In genomic region chr1:3094375-3094774, GRCm38 (mm10) we compare ENCODE assay signal across 22 mouse cellular contexts.
A peak's percentile ranks its signal among the peaks of the same experiment; 100 is the strongest.
DNase-seq lines count a peak whose midpoint lies in the region; ATAC-seq and TF ChIP-seq lines count a peak whose summit lies in the region.
"Had no signal": no experiment of that assay in that cellular context is flagged by ENCODE, and none has a peak within 500 bp of the region (broad histone marks: within the 10 kb centered on the region; RNA-seq: fewer than 3 reads in every experiment).

No protein-coding gene starts in this region.

- no peak overlapping the region for H3K4me3 ChIP-seq in embryonic facial prominence, embryonic 14.5 days (ENCODE audit: low read depth, low read length)
- H3K4me3 ChIP-seq in embryonic facial prominence, embryonic 10.5 days: no peak overlapping the region
- H3K4me3 ChIP-seq in forebrain, embryonic 12.5 days (replicated peaks): no peak overlapping the region
- H3K4me3 ChIP-seq in forebrain, embryonic 14.5 days (ENCODE audit: low read depth, low read length): no peak overlapping the region
- no peak overlapping the region for H3K4me3 ChIP-seq in forebrain, embryonic 15.5 days
- no peak overlapping the region for H3K4me3 ChIP-seq in forebrain, embryonic 13.5 days
- no peak overlapping the region for H3K4me3 ChIP-seq in forebrain, embryonic 16.5 days (replicated peaks; ENCODE audit: low read length)
- no peak overlapping the region for H3K4me3 ChIP-seq in forebrain, postnatal 0 days (ENCODE audit: low read depth, low read length)

- H3K27ac ChIP-seq in embryonic facial prominence, embryonic 14.5 days (replicated peaks; ENCODE audit: low read depth, low read length): no peak overlapping the region
- H3K27ac ChIP-seq in embryonic facial prominence, embryonic 10.5 days (replicated peaks): no peak overlapping the region
- H3K27ac ChIP-seq in forebrain, embryonic 12.5 days: no peak overlapping the region
- H3K27ac ChIP-seq in forebrain, embryonic 14.5 days (ENCODE audit: low read depth, low read length): no peak overlapping the region
- 0 out of 2 replicates have a peak overlapping the region, but pooled peaks have one; percentile 3 for H3K27ac ChIP-seq in forebrain, embryonic 15.5 days (replicated peaks)
- H3K27ac ChIP-seq in forebrain, embryonic 13.5 days: no peak overlapping the region
- H3K27ac ChIP-seq in forebrain, embryonic 16.5 days (ENCODE audit: low read length): no peak overlapping the region
- no peak overlapping the region for H3K27ac ChIP-seq in forebrain, postnatal 0 days (ENCODE audit: low read depth, low read length)

- H3K4me1 ChIP-seq in embryonic facial prominence, embryonic 14.5 days (ENCODE audit: control insufficient read depth, insufficient read depth, low read length): no peaks in the 10 kb centered on the region
- H3K4me1 ChIP-seq in embryonic facial prominence, embryonic 10.5 days: no peaks in the 10 kb centered on the region
- peaks cover 3% of the 10 kb centered on the region; the same call in 1 of the 2 replicates for H3K4me1 ChIP-seq in forebrain, embryonic 12.5 days
- H3K4me1 ChIP-seq in forebrain, embryonic 14.5 days (ENCODE audit: control insufficient read depth, insufficient read depth, low read length): no peaks in the 10 kb centered on the region; the same call in 1 of the 2 replicates
- peaks cover 15% of the 10 kb centered on the region for H3K4me1 ChIP-seq in forebrain, embryonic 15.5 days
- peaks cover 18% of the 10 kb centered on the region for H3K4me1 ChIP-seq in forebrain, embryonic 13.5 days
- H3K4me1 ChIP-seq in forebrain, embryonic 16.5 days (replicated peaks; ENCODE audit: control insufficient read depth, insufficient read depth, low read length): peaks cover 5% of the 10 kb centered on the region; the same call in 1 of the 2 replicates
- H3K4me1 ChIP-seq in forebrain, postnatal 0 days (ENCODE audit: insufficient read depth): peaks cover 4% of the 10 kb centered on the region; the same call in 1 of the 2 replicates

- no peak overlapping the region for H3K9ac ChIP-seq in embryonic facial prominence, embryonic 14.5 days (ENCODE audit: low read depth, low read length)
- H3K9ac ChIP-seq in forebrain, embryonic 12.5 days: no peak overlapping the region
- no peak overlapping the region for H3K9ac ChIP-seq in forebrain, embryonic 14.5 days (ENCODE audit: low read length)
- H3K9ac ChIP-seq in forebrain, embryonic 15.5 days (replicated peaks): no peak overlapping the region
- H3K9ac ChIP-seq in forebrain, embryonic 13.5 days: no peak overlapping the region
- no peak overlapping the region for H3K9ac ChIP-seq in forebrain, embryonic 16.5 days (replicated peaks; ENCODE audit: low read depth, low read length)
- no peak overlapping the region for H3K9ac ChIP-seq in forebrain, postnatal 0 days

- H3K4me2 ChIP-seq in embryonic facial prominence, embryonic 14.5 days (ENCODE audit: low read depth, low read length): no peak overlapping the region
- H3K4me2 ChIP-seq in forebrain, embryonic 12.5 days: no peak overlapping the region
- no peak overlapping the region for H3K4me2 ChIP-seq in forebrain, embryonic 14.5 days (ENCODE audit: low read length)
- H3K4me2 ChIP-seq in forebrain, embryonic 15.5 days (replicated peaks): no peak overlapping the region
- H3K4me2 ChIP-seq in forebrain, embryonic 13.5 days: no peak overlapping the region
- H3K4me2 ChIP-seq in forebrain, embryonic 16.5 days (ENCODE audit: low read length): no peak overlapping the region
- no peak overlapping the region for H3K4me2 ChIP-seq in forebrain, postnatal 0 days (ENCODE audit: low read depth)

- no peaks in the 10 kb centered on the region for H3K9me3 ChIP-seq in embryonic facial prominence, embryonic 14.5 days (ENCODE audit: control insufficient read depth, low read length)
- no peaks in the 10 kb centered on the region for H3K9me3 ChIP-seq in embryonic facial prominence, embryonic 10.5 days
- H3K9me3 ChIP-seq in forebrain, embryonic 12.5 days: no peaks in the 10 kb centered on the region
- H3K9me3 ChIP-seq in forebrain, embryonic 14.5 days (replicated peaks; ENCODE audit: control insufficient read depth, low read length): no peaks in the 10 kb centered on the region
- H3K9me3 ChIP-seq in forebrain, embryonic 15.5 days: no peaks in the 10 kb centered on the region
- H3K9me3 ChIP-seq in forebrain, embryonic 13.5 days (replicated peaks): no peaks in the 10 kb centered on the region
- no peaks in the 10 kb centered on the region for H3K9me3 ChIP-seq in forebrain, embryonic 16.5 days (ENCODE audit: control insufficient read depth, low read length)
- H3K9me3 ChIP-seq in forebrain, postnatal 0 days (ENCODE audit: low read length): no peaks in the 10 kb centered on the region
- H3K9me3 ChIP-seq: G1E had no signal

- no peaks in the 10 kb centered on the region for H3K27me3 ChIP-seq in embryonic facial prominence, embryonic 14.5 days (replicated peaks; ENCODE audit: control insufficient read depth, insufficient read depth, low read length)
- no peaks in the 10 kb centered on the region for H3K27me3 ChIP-seq in embryonic facial prominence, embryonic 10.5 days (replicated peaks; ENCODE audit: low read depth, poor library complexity, severe bottlenecking)
- H3K27me3 ChIP-seq in forebrain, embryonic 12.5 days: no peaks in the 10 kb centered on the region
- no peaks in the 10 kb centered on the region for H3K27me3 ChIP-seq in forebrain, embryonic 14.5 days (replicated peaks; ENCODE audit: control insufficient read depth, insufficient read depth, low read length)
- H3K27me3 ChIP-seq in forebrain, embryonic 15.5 days: no peaks in the 10 kb centered on the region
- H3K27me3 ChIP-seq in forebrain, embryonic 13.5 days: no peaks in the 10 kb centered on the region
- no peaks in the 10 kb centered on the region for H3K27me3 ChIP-seq in forebrain, embryonic 16.5 days (replicated peaks; ENCODE audit: control insufficient read depth, insufficient read depth, low read length)
- H3K27me3 ChIP-seq in forebrain, postnatal 0 days (ENCODE audit: insufficient read depth, low read length): no peaks in the 10 kb centered on the region
- H3K27me3 ChIP-seq: CH12.LX, Patski had no signal

- no peaks in the 10 kb centered on the region for H3K36me3 ChIP-seq in embryonic facial prominence, embryonic 14.5 days (ENCODE audit: control insufficient read depth, insufficient read depth, low read length)
- H3K36me3 ChIP-seq in embryonic facial prominence, embryonic 10.5 days (replicated peaks): no peaks in the 10 kb centered on the region
- H3K36me3 ChIP-seq in forebrain, embryonic 12.5 days (replicated peaks): no peaks in the 10 kb centered on the region
- no peaks in the 10 kb centered on the region for H3K36me3 ChIP-seq in forebrain, embryonic 14.5 days (ENCODE audit: control insufficient read depth, insufficient read depth, low read length)
- H3K36me3 ChIP-seq in forebrain, embryonic 15.5 days: no peaks in the 10 kb centered on the region
- no peaks in the 10 kb centered on the region for H3K36me3 ChIP-seq in forebrain, embryonic 13.5 days (ENCODE audit: poor library complexity, severe bottlenecking)
- H3K36me3 ChIP-seq in forebrain, embryonic 16.5 days (ENCODE audit: control insufficient read depth, insufficient read depth): no peaks in the 10 kb centered on the region
- H3K36me3 ChIP-seq in forebrain, postnatal 0 days (ENCODE audit: insufficient read depth): no peaks in the 10 kb centered on the region
- H3K36me3 ChIP-seq: G1E had no signal

- ATAC-seq in embryonic facial prominence, embryonic 14.5 days (ENCODE audit: low read depth): peak; percentile 50; the same call in 1 of the 2 replicates
- ATAC-seq in forebrain, embryonic 12.5 days (ENCODE audit: low FRiP score): peak; percentile 58; the same call in 1 of the 2 replicates
- no peak; the same call in 1 of the 2 replicates for ATAC-seq in forebrain, embryonic 14.5 days
- ATAC-seq in forebrain, embryonic 15.5 days (replicated peaks): peak; percentile 68
- no peak for ATAC-seq in forebrain, embryonic 13.5 days
- ATAC-seq in forebrain, embryonic 16.5 days: peak; percentile 68; the same call in 1 of the 2 replicates
- no peak; the same call in 1 of the 2 replicates for ATAC-seq in forebrain, postnatal 0 days
- ATAC-seq: activated CD4-positive, CD25-positive, alpha-beta regulatory T cell, adult 4 months; CD4-positive, CD25-positive, alpha-beta regulatory T cell, adult 4 months; Patski had no signal

- no peak for DNase-seq in embryonic facial prominence, embryonic 14.5 days (ENCODE audit: low spot score)
- no peak for DNase-seq in embryonic facial prominence, embryonic 10.5 days (ENCODE audit: low spot score)
- no peak for DNase-seq in forebrain, embryonic 14.5 days (ENCODE audit: low spot score)
- no peak for DNase-seq in forebrain, postnatal 0 days
- DNase-seq: adrenal gland, adult 2 months; adrenal gland, adult 8-10 months; adrenal gland, postnatal 10 days; adrenal gland, postnatal 14 days; adrenal gland, postnatal 25 days; adrenal gland, postnatal 36 days; B cell, adult 2 months; cerebellum, adult 11 months; cerebellum, adult 11-12 months had no signal

- TF ChIP-seq CTCF in forebrain, postnatal 0 days (IDR thresholded peaks at IDR 0.05; ENCODE audit: low read depth): no peak

Comparison
In these comparisons a context has a peak if more than half of its experiments do, and no peak if none do; other contexts are left out.
1. ATAC-seq: peak in embryonic facial prominence, embryonic 14.5 days (single experiment), forebrain, embryonic 12.5 days (single experiment), forebrain, embryonic 15.5 days (single experiment) and forebrain, embryonic 16.5 days (single experiment); none in forebrain, embryonic 14.5 days (single experiment), forebrain, embryonic 13.5 days (single experiment) and forebrain, postnatal 0 days (single experiment).